Mouse (Mus musculus) spleen, adult 2 months (tissue): ENCODE results near the gene D430019H16Rik.

Experiments
- CTCF ChIP-seq: fragments of 200-500 bp; IDR thresholded peaks from 2 replicates; pipeline ENCODE4 v1.5.1; 2011; ENCODE audit warnings: mild to moderate bottlenecking, inconsistent platforms; ENCODE audit not compliant: insufficient read depth, insufficient read length, insufficient replicate concordance; ENCODE audit errors: extremely low read depth
- POLR2A ChIP-seq: fragments of 200-500 bp; IDR thresholded peaks from 2 replicates; pipeline ENCODE4 v1.6.1; 2011; ENCODE audit warnings: low read depth, low read length, inconsistent platforms

GRCm38 (mm10) chr12:105514111-105514510, 60.5 kb downstream of the D430019H16Rik start:
- no peak for TF ChIP-seq POLR2A
- TF ChIP-seq CTCF = no peak
